Mouse (Mus musculus): Measurements from ENCODE around the gene Ccdc120. TPM values are rescaled to one million over a fixed set of nuclear protein-coding genes. Genes with fewer than 3 reads are reported as not detected.

The Ccdc120 gene
- polyA plus RNA-seq, 1 experiment, result 1.8 TPM

DNA sequence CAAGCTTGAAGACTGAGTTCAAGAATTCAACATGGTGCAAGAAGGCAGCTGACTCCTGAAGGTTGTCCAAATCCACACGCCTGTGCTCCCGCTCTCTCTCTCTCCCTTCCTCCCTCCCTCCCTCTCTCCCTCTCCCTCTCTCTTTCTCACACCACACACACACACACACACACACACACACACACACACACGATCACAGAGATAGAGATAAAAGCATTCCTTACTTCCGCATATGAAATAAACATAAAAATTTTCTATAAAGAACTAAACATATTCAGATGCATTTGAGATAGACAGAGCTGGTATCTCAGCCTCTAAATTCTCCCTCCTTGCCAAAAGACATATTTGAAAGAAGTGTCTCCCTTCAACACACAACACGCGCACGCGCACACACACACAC lies 5.3 kb downstream of the Ccdc120 start:
- TF ChIP-seq POLR2A (IDR thresholded peaks at IDR 0.05; ENCODE audit: control insufficient read depth, low read depth, low read length) (no peak), CTCF (IDR thresholded peaks at IDR 0.05; ENCODE audit: control insufficient read depth, insufficient read depth, insufficient replicate concordance, low read depth, low read length) (no peak)
- H3K27ac ChIP-seq (ENCODE audit: control insufficient read depth, insufficient read depth, low read depth, low read length), result no peak overlapping the region
- no peaks in the 10 kb centered on the region for H3K36me3 ChIP-seq (ENCODE audit: control insufficient read depth, insufficient read depth, low read length)
- no peak overlapping the region for H3K4me3 ChIP-seq (ENCODE audit: control insufficient read depth, low read depth, low read length)
- H3K27me3 ChIP-seq (ENCODE audit: control insufficient read depth, insufficient read depth, low read length), result no peaks in the 10 kb centered on the region
- H3K4me1 ChIP-seq (ENCODE audit: control insufficient read depth, insufficient read depth, low read length), result 0 out of 2 replicates have a peak, but pooled peaks cover 2% of the 10 kb centered on the region

DNA sequence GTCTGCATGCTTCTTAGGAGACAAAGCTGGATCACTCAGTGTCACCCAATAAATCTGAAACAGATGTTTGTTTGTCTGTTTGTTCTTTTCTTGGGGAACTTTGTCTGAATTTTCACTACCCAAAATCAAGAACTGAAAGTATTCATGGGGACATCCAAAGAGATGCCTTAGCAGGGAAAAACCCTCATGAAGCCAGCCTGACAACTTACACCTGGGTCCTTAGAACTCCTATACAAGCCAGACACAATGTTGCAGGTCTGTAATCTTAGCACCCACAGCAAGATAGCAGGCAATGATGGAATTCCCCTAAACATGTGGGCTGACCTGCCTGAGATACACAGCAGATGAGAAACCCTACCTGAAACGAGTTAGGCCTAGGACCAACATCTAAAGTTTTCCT lies 5.8 kb downstream of the Ccdc120 start:
- TF ChIP-seq POLR2A (IDR thresholded peaks at IDR 0.05; ENCODE audit: control insufficient read depth, low read depth, low read length), result no peak
- H3K27ac ChIP-seq (ENCODE audit: control insufficient read depth, insufficient read depth, low read depth, low read length), result no peak overlapping the region
- H3K4me1 ChIP-seq (ENCODE audit: control insufficient read depth, insufficient read depth, low read length), result no peaks in the 10 kb centered on the region
- H3K36me3 ChIP-seq (ENCODE audit: control insufficient read depth, insufficient read depth, low read length), result no peaks in the 10 kb centered on the region
- no peak overlapping the region for H3K4me3 ChIP-seq (ENCODE audit: control insufficient read depth, low read depth, low read length)
- no peaks in the 10 kb centered on the region for H3K27me3 ChIP-seq (ENCODE audit: control insufficient read depth, insufficient read depth, low read length)

GRCm38 (mm10) chrX:7743470-7743869 lies 7.2 kb downstream of the Ccdc120 start:
- no peaks in the 10 kb centered on the region for H3K27me3 ChIP-seq (ENCODE audit: control insufficient read depth, insufficient read depth, low read length)
- TF ChIP-seq CTCF (IDR thresholded peaks at IDR 0.05; ENCODE audit: control insufficient read depth, insufficient read depth, insufficient replicate concordance, low read depth, low read length), result no peak
- H3K36me3 ChIP-seq (ENCODE audit: control insufficient read depth, insufficient read depth, low read length), result no peaks in the 10 kb centered on the region
- no peak overlapping the region for H3K27ac ChIP-seq (ENCODE audit: control insufficient read depth, insufficient read depth, low read depth, low read length)
- H3K4me1 ChIP-seq (ENCODE audit: control insufficient read depth, insufficient read depth, low read length), result no peaks in the 10 kb centered on the region
- H3K4me3 ChIP-seq (ENCODE audit: control insufficient read depth, low read depth, low read length), result no peak overlapping the region

DNA sequence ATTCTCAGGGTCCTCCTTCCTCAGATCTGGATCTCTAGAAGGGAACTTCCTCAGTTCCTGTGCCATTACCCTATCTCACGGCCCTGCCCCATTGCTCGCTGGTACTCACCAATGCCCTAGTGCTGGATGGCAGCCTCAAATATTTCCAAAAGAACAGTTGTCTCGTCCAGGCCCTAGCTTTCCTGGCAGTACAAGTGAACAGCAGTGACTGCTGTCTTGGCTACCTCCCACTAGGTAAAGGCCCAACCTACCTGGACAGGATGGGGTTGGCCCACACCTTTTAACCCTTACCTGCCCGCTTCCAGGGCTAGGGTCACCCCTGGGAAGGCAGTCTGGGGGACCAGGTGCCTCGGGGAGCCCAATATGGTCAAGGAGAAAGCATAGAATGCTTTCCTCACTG lies 9.6 kb downstream of the Ccdc120 start:
- no peak for TF ChIP-seq CTCF (IDR thresholded peaks at IDR 0.05; ENCODE audit: control insufficient read depth, insufficient read depth, insufficient replicate concordance, low read depth, low read length)
- TF ChIP-seq POLR2A (IDR thresholded peaks at IDR 0.05; ENCODE audit: control insufficient read depth, low read depth, low read length), result no peak
- Histone ChIP-seq H3K4me3 (ENCODE audit: control insufficient read depth, low read depth, low read length) (no peak overlapping the region), H3K36me3 (ENCODE audit: control insufficient read depth, insufficient read depth, low read length) (no peaks in the 10 kb centered on the region), H3K4me1 (ENCODE audit: control insufficient read depth, insufficient read depth, low read length) (no peaks in the 10 kb centered on the region), H3K27me3 (ENCODE audit: control insufficient read depth, insufficient read depth, low read length) (no peaks in the 10 kb centered on the region), H3K27ac (ENCODE audit: control insufficient read depth, insufficient read depth, low read depth, low read length) (no peak overlapping the region)

GRCm38 (mm10) chrX:7740082-7740819 lies 10.5 kb downstream of the Ccdc120 start:
- H3K36me3 ChIP-seq (ENCODE audit: control insufficient read depth, insufficient read depth, low read length), result no peaks in the 10 kb centered on the region
- no peaks in the 10 kb centered on the region for H3K4me1 ChIP-seq (ENCODE audit: control insufficient read depth, insufficient read depth, low read length)
- H3K27ac ChIP-seq (ENCODE audit: control insufficient read depth, insufficient read depth, low read depth, low read length), result no peak overlapping the region
- no peaks in the 10 kb centered on the region for H3K27me3 ChIP-seq (ENCODE audit: control insufficient read depth, insufficient read depth, low read length)
- H3K4me3 ChIP-seq (ENCODE audit: control insufficient read depth, low read depth, low read length), result no peak overlapping the region
- TF ChIP-seq POLR2A (IDR thresholded peaks at IDR 0.05; ENCODE audit: control insufficient read depth, low read depth, low read length), result no peak
- TF ChIP-seq CTCF (IDR thresholded peaks at IDR 0.05; ENCODE audit: control insufficient read depth, insufficient read depth, insufficient replicate concordance, low read depth, low read length), result no peak

DNA sequence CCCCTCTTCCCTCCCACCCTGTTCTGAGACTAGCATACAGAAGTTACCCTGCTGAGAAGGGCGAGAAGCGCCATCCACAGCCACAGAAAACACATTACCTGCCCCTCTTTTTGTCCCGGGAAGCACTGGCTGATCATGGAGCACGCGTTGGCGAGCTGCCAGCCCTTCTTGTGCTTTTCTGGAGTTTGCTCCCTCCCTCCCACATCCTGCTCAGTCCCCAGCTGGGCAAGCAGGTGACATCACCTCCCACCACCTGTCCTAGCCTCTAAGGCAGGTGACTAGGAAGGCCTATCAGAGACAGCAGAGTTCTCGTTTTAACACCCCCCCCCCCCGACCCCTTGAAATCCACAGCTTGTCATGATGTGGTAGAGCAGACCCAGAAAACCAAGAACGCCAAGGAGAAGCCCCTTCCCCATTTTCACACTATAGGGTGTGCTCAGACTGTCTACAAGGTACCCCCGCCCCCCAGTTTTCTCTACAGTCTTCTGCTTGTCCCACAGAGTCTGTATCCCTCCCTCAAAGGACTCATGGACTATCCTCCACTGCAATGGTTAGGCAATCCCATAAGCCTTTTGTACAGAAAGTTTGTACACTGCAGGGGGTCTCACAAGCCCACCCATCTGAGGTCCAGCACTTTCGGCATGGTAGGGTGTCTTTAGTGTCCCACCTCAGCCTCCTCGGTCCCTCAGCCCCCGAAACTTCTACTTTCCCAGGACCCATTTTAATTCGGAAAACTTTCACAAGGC lies 11.2 kb downstream of the Ccdc120 start:
- no peaks in the 10 kb centered on the region for H3K27me3 ChIP-seq (ENCODE audit: control insufficient read depth, insufficient read depth, low read length)
- no peaks in the 10 kb centered on the region for H3K4me1 ChIP-seq (ENCODE audit: control insufficient read depth, insufficient read depth, low read length)
- no peak overlapping the region for H3K4me3 ChIP-seq (ENCODE audit: control insufficient read depth, low read depth, low read length)
- no peaks in the 10 kb centered on the region for H3K36me3 ChIP-seq (ENCODE audit: control insufficient read depth, insufficient read depth, low read length)
- TF ChIP-seq CTCF (IDR thresholded peaks at IDR 0.05; ENCODE audit: control insufficient read depth, insufficient read depth, insufficient replicate concordance, low read depth, low read length), result no peak
- no peak for TF ChIP-seq POLR2A (IDR thresholded peaks at IDR 0.05; ENCODE audit: control insufficient read depth, low read depth, low read length)
- no peak overlapping the region for H3K27ac ChIP-seq (ENCODE audit: control insufficient read depth, insufficient read depth, low read depth, low read length)

GRCm38 (mm10) chrX:7733571-7734156 lies 17.0 kb downstream of the Ccdc120 start:
- H3K4me3 ChIP-seq (ENCODE audit: control insufficient read depth, low read depth, low read length), result no peak overlapping the region
- no peak overlapping the region for H3K27ac ChIP-seq (ENCODE audit: control insufficient read depth, insufficient read depth, low read depth, low read length)
- no peaks in the 10 kb centered on the region for H3K27me3 ChIP-seq (ENCODE audit: control insufficient read depth, insufficient read depth, low read length)
- TF ChIP-seq POLR2A (IDR thresholded peaks at IDR 0.05; ENCODE audit: control insufficient read depth, low read depth, low read length) (no peak), CTCF (IDR thresholded peaks at IDR 0.05; ENCODE audit: control insufficient read depth, insufficient read depth, insufficient replicate concordance, low read depth, low read length) (peak; percentile 31; the same call in 1 of the 2 replicates)
- no peaks in the 10 kb centered on the region for H3K36me3 ChIP-seq (ENCODE audit: control insufficient read depth, insufficient read depth, low read length)
- H3K4me1 ChIP-seq (ENCODE audit: control insufficient read depth, insufficient read depth, low read length), result peaks cover 9% of the 10 kb centered on the region
